Mouse (Mus musculus) embryo, embryonic 10 days (tissue): ENCODE results near the gene Notch3.
"Not testable (repeated sequence)": the region's sequence is repeated elsewhere in the genome, so short reads cannot be mapped to it uniquely, and the experiment has no call there.

Experiments used
- DNase-seq: peaks from one replicate; pipeline ENCODE4 v3.0.0-alpha.2; 2015; ENCODE audit warnings: low spot score

Gene Notch3

DNA sequence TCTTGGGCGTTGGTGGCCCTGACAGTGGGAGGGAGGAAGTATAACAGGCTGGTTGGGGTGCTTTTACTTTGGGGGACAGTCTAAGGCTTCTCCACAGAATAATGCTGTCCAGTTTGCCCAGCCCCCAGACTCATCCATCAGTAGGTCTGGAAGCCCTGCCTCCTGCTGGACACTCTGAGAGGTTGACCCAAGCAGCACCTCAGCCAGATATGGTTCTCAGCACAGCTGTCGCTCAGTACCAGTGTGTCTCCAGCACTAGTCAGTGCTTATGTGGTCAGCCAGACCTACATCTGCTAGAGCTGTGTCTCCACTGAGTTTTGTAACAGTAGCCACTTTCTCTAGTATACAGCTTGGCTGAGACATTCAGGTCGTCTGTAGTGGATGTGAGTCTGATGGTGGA is 48.2 kb downstream of the Notch3 start:
- DNase-seq: peak; percentile 41

DNA sequence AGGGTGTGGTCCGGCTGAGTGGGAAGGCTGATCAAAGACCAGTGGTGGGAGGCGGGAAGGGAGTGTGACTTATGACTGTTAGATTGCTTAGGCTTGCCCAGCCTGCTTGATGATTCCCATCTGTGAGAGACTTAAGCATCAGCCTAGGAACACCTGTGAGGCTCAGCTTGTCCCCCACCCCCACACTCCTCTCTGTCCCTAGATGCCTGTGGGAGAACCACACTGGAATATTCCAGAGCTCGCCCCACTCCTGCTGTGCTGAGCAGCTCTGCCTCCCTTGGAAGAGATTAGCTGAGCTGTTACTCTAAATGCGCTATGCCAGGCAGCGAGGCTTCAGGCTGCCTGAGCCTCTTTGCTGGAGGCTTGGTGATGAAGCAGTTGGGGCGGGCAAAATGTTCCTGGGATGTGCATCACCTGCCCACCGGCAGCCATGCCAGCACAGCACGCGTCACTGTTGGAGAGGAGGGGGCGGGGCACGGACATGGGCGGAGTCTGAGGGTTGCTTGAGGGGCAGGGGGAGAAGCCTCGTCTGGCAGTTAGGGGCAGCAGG is 48.7 kb downstream of the Notch3 start:
- DNase-seq: peak; percentile 64

DNA sequence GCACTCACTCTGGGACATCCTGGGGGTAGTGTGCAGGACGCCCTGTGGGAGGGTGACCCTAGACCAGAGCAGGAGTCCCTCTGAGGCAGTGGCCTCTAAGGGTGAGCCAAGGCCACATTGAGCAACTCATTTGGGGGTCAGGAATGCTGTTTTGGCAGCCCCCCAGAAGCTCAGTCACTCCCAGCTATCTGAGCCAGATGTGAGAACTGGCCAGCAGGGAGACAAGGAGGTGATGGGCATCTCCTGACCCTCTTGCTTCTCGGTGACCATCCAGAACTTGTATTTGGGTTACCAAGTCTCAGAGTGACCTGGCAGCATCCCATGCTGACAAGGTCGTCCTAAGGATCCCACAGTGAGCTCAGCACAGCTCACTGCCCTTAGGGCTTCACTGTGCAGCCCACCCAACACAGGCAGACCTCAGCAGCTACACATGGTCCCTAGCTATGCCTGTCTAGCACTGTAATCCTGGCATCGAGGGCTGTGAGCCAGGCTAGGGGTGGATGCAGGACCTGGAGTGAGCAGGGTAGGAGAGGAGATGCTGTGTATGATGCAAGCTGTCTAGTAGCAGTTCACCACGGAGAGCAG is 49.3 kb downstream of the Notch3 start:
- no peak for DNase-seq

DNA sequence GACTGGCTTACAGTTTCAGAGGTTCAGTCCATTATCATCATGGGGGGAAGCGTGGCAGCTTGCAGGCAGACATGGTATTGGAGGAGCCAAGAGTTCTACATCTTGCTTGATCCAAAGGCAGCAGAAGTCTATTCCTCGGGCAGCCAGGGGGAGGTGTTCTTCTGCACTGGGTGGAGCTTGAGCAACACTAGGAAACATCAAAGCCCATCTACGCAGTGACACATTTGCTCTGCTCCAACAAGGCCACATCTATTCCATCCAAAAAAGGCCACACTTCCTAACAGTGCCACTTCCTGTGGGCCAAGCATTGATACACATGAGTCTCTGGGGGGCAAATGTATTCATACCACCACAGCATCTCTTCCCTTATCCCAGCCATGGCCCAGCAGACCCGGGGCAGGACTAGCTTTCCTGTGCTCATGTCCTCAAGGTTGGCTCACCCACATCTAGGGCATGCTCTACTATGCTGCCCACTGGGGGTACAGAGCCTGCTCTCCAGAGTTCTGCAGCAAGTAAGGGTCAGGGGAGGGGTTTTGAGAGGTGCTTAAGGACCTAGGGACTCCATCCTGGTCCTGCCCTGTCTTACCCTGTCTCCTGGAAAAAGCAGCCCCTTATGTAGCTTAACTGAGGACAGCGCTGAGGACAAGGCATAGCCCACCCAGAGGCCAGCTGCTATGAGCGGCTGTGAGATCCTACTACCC is 49.9 kb downstream of the Notch3 start:
- no peak for DNase-seq

GRCm38 (mm10) chr17:32114486-32114885 is 52.2 kb downstream of the Notch3 start:
- not testable (repeated sequence) for DNase-seq

- peak; percentile 82 for DNase-seq
Observed at GRCm38 (mm10) chr17:32113523-32114421, 52.9 kb downstream of the Notch3 start.

DNA sequence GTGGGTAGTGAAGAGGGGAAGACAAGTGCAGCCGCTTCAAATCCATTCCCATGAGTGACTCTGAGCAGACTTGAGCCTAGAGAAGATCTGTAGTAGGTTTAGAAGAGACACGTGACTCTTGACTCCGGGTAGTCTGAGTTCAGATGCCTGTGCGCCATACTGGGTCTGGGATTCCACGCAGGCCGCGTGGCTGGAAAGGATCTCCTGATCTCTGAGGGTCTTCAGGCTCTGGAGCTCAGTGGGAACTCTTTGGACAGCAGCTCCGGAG is 53.5 kb downstream of the Notch3 start:
- peak; percentile 42 for DNase-seq

DNA sequence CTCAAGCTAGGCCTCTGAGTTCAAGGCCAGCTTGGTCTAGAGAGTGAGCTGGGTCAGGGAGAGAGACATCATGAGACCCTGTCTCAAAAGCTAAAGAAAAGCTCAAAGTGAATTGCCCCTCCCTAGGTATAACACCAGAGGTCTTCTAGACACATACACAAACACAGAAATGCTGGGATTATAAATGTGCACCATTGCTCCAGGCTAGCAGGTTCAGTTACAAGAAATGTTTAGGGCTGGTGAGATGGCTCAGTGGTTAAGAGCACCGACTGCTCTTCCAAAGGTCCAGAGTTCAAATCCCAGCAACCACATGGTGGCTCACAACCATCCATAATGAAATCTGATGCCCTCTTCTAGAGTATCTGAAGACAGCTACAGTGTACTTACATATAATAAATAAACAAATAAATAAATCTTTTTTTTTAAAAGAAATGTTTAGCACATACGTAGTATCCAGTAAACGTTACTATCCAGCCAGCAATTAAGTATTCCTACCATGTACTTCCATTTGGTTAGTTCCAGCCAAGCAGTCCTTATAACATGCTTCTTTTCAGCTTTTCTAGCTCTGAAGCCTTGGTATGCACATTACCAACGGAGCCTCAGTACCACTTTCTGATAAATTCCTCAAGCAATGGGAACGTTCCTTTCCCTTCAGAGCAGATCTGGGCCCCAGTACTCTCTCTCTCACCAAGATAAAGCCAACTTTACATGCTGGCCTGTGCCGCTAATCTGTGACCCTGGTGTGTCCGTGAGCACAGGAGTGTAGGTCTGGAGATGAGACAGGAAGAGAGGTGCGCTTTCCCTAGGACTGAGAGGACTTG is 54.0 kb downstream of the Notch3 start:
- DNase-seq: no peak

GRCm38 (mm10) chr17:32110980-32111780 is 55.5 kb downstream of the Notch3 start:
- DNase-seq: no peak

GRCm38 (mm10) chr17:32110424-32110823 is 56.2 kb downstream of the Notch3 start:
- DNase-seq: no peak

- DNase-seq: no peak
Observed at GRCm38 (mm10) chr17:32109201-32109940, 57.3 kb downstream of the Notch3 start.

DNA sequence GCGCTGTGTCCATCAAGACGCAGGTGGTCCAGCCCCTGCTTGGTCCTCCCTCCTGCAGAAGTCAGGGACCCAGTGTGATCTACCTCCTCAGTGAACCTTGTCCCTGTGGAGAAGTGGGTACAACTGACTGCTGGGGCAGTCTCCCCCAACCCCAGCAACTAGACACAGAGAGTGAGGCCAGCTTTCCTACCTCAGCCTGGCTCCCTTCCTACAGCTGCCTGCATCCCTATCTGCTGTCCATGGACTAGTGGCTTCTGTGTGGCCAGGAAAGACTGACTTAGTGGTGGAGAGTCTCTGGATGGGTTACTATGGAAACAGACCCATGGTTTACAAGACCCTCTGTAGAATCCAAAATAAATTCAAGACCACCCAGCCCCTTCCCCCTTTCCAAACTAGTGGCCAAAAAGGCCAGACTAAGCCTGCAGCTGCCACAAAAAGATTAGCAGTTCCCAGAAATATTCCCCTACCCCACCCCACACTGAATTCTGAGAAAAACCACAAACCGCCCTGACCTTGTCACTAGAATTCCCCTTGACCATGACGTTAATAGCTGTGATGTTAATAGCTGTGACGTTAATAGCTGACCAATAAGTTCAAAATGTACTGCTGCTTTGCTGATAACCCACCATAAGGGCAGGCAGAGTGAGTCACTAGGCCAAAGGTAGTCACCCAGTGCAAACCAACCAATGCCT is 58.2 kb downstream of the Notch3 start:
- DNase-seq: not testable (repeated sequence)

DNA sequence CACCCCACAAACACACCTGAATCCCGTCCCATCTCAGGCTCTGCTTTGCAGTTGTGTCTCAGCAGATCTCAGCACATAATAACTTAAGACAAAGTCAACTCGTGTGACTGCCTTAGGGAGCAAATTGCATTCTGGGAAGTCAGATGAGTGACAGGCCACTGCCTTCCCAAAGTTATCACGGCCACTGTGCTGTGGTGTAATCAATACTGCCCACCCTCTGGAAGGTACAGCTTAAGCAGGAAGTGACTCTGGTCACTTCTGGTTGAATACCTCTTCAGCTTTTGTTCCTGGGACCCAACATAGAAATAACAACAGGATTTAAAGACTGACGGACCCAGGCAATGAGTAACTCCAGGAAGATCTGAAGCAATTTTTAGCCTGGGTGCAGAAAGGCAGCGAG is 58.8 kb downstream of the Notch3 start:
- DNase-seq: no peak

DNA sequence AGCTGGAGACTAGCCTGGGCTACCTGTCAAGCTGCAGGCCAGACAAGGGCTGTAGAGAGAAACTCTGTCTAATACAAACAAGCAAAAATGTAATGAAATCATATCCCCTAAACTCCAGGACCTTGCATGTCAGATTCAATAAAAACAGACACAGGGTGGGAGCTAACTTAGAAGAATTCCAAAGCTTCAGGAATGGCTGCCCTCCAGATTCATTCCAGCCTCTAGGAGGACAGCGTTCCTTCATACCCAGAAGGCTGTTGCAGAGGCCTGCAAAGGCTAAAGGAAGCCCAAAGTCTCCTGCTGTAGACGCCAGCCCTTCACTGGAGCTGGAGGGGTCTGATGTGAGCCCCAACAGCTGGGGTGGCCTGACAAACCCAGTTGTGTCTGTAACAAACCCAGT is 60.3 kb downstream of the Notch3 start:
- DNase-seq: no peak

- no peak for DNase-seq
Observed at GRCm38 (mm10) chr17:32103054-32103453, 63.6 kb downstream of the Notch3 start.

GRCm38 (mm10) chr17:32099943-32100586 is 66.6 kb downstream of the Notch3 start:
- DNase-seq: peak; percentile 87

- no peak for DNase-seq
Observed at GRCm38 (mm10) chr17:32099574-32099942, 67.1 kb downstream of the Notch3 start.

DNA sequence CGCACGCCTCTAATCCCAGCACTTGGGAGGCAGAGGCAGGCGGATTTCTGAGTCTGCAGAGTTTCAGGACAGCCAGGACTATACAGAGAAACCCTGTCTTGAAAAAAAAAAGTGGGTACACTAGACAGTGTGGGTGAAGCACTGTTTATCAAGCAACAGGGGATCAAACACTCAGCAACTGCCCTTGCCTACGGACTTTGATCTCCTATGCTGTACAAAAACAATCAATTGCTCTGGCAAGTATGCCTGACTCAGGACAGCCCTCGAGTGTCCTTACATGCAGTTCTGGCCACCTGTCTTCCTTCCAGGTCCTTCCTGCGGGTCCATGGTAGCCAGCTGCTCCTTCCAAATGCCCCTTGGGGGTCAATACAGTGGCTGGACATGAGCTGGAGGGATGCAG is 67.7 kb downstream of the Notch3 start:
- DNase-seq: not testable (repeated sequence)

DNA sequence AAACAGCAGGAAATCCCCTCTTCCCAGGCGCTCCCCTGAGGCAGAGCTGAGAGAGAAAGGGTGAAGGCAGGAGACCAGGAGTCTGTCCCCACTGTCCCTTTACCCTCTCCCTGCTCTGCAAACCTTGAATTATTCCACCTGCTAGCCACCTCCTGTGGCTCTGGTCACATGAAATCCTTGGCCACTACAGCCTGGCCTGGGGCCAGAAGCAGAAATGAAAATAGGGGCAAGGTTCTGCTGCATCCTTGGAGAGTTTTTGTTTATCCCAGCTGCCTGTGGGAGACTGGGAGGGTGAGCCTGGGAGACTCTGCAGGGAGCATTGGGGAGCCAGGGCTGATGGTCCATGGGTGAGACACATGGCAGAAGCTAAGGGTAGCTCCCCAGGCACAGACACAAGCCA is 69.0 kb downstream of the Notch3 start:
- DNase-seq: no peak
